Mouse (Mus musculus): ENCODE measurements around the gene Rab21. TPM values are rescaled to one million over a fixed set of nuclear protein-coding genes. Genes with fewer than 3 reads are reported as not detected.

The Rab21 gene
- polyA plus RNA-seq, 1 experiment from 2014 or later: 6.6 TPM

- H3K4me3 ChIP-seq (ENCODE audit: low read depth, low read length): no peak overlapping the region
- H3K4me1 ChIP-seq (ENCODE audit: control insufficient read depth, insufficient read depth, low read length): 0 out of 2 replicates have a peak, but pooled peaks cover 2% of the 10 kb centered on the region
- H3K36me3 ChIP-seq (ENCODE audit: control insufficient read depth, insufficient read depth, low read length): no peaks in the 10 kb centered on the region
- H3K9me3 ChIP-seq (ENCODE audit: control insufficient read depth, low read length): no peaks in the 10 kb centered on the region
- H3K27me3 ChIP-seq (ENCODE audit: control insufficient read depth, insufficient read depth, low read length): no peaks in the 10 kb centered on the region
- H3K9ac ChIP-seq (ENCODE audit: low read length): no peak overlapping the region
- ATAC-seq (ENCODE audit: insufficient number of reproducible peaks, low FRiP score, low TSS enrichment, low read depth) (no peak), DNase-seq (ENCODE audit: low spot score) (no peak)
- WGBS: 73% methylated on average over 3 of the region's 3 CpGs
- no peak overlapping the region for H3K4me2 ChIP-seq (ENCODE audit: low read depth, severe bottlenecking)
- H3K27ac ChIP-seq (replicated peaks; ENCODE audit: low read depth, low read length): no peak overlapping the region
Measured at GRCm38 (mm10) chr10:115253521-115253920, 61.9 kb downstream of the Rab21 start.

GRCm38 (mm10) chr10:115252321-115252757, 63.1 kb downstream of the Rab21 start:
- H3K4me2 ChIP-seq (ENCODE audit: low read depth, severe bottlenecking): peak overlapping the region; percentile 64
- no peaks in the 10 kb centered on the region for H3K27me3 ChIP-seq (ENCODE audit: control insufficient read depth, insufficient read depth, low read length)
- H3K9ac ChIP-seq (ENCODE audit: low read length): peak overlapping the region; percentile 43; the same call in 1 of the 2 replicates
- H3K9me3 ChIP-seq (ENCODE audit: control insufficient read depth, low read length): no peaks in the 10 kb centered on the region
- 13% methylated on average over 10 of the region's 10 CpGs for WGBS
- DNase-seq (ENCODE audit: low spot score) (peak; percentile 39), ATAC-seq (ENCODE audit: insufficient number of reproducible peaks, low FRiP score, low TSS enrichment, low read depth) (no peak)
- peak overlapping the region; percentile 64 for H3K4me3 ChIP-seq (ENCODE audit: low read depth, low read length)
- no peaks in the 10 kb centered on the region for H3K36me3 ChIP-seq (ENCODE audit: control insufficient read depth, insufficient read depth, low read length)
- 0 out of 2 replicates have a peak, but pooled peaks cover 2% of the 10 kb centered on the region for H3K4me1 ChIP-seq (ENCODE audit: control insufficient read depth, insufficient read depth, low read length)
- no peak overlapping the region for H3K27ac ChIP-seq (replicated peaks; ENCODE audit: low read depth, low read length)

- peak within 1 kb of the TSS; percentile 64 for H3K4me2 ChIP-seq (ENCODE audit: low read depth, severe bottlenecking)
- under 1% methylated on average over 67 of the region's 67 CpGs for WGBS
- no peak within 1 kb of the TSS for H3K27ac ChIP-seq (replicated peaks; ENCODE audit: low read depth, low read length)
- DNase-seq (ENCODE audit: low spot score) (peak; percentile 99), ATAC-seq (ENCODE audit: insufficient number of reproducible peaks, low FRiP score, low TSS enrichment, low read depth) (peak; percentile 97)
- peak within 1 kb of the TSS; percentile 57 for H3K9ac ChIP-seq (ENCODE audit: low read length)
- no peaks in the 10 kb centered on the region for H3K27me3 ChIP-seq (ENCODE audit: control insufficient read depth, insufficient read depth, low read length)
- H3K4me1 ChIP-seq (ENCODE audit: control insufficient read depth, insufficient read depth, low read length): 0 out of 2 replicates have a peak, but pooled peaks cover 2% of the 10 kb centered on the region
- peak within 1 kb of the TSS; percentile 64 for H3K4me3 ChIP-seq (ENCODE audit: low read depth, low read length)
- H3K36me3 ChIP-seq (ENCODE audit: control insufficient read depth, insufficient read depth, low read length): no peaks in the 10 kb centered on the region
- H3K9me3 ChIP-seq (ENCODE audit: control insufficient read depth, low read length): no peaks in the 10 kb centered on the region
Measured at GRCm38 (mm10) chr10:115251088-115251934, 64.1 kb downstream of the Rab21 start, which contains the start of gene Tbc1d15. Gene Tbc1d15, minus strand, starts transcription at chr10:115251467.

GRCm38 (mm10) chr10:115250235-115251087, 64.9 kb downstream of the Rab21 start:
- H3K27ac ChIP-seq (replicated peaks; ENCODE audit: low read depth, low read length): no peak overlapping the region
- WGBS: 32% methylated on average over 33 of the region's 38 CpGs
- peak overlapping the region; percentile 57 for H3K9ac ChIP-seq (ENCODE audit: low read length)
- peak overlapping the region; percentile 64 for H3K4me2 ChIP-seq (ENCODE audit: low read depth, severe bottlenecking)
- no peaks in the 10 kb centered on the region for H3K9me3 ChIP-seq (ENCODE audit: control insufficient read depth, low read length)
- DNase-seq (ENCODE audit: low spot score) (no peak), ATAC-seq (ENCODE audit: insufficient number of reproducible peaks, low FRiP score, low TSS enrichment, low read depth) (peak; percentile 11)
- no peaks in the 10 kb centered on the region for H3K36me3 ChIP-seq (ENCODE audit: control insufficient read depth, insufficient read depth, low read length)
- no peaks in the 10 kb centered on the region for H3K27me3 ChIP-seq (ENCODE audit: control insufficient read depth, insufficient read depth, low read length)
- H3K4me1 ChIP-seq (ENCODE audit: control insufficient read depth, insufficient read depth, low read length): 0 out of 2 replicates have a peak, but pooled peaks cover 2% of the 10 kb centered on the region
- peak overlapping the region; percentile 64 for H3K4me3 ChIP-seq (ENCODE audit: low read depth, low read length)

- Histone ChIP-seq H3K9me3 (ENCODE audit: control insufficient read depth, low read length) (no peaks in the 10 kb centered on the region), H3K9ac (ENCODE audit: low read length) (no peak overlapping the region), H3K36me3 (ENCODE audit: control insufficient read depth, insufficient read depth, low read length) (no peaks in the 10 kb centered on the region), H3K27ac (replicated peaks; ENCODE audit: low read depth, low read length) (no peak overlapping the region), H3K27me3 (ENCODE audit: control insufficient read depth, insufficient read depth, low read length) (no peaks in the 10 kb centered on the region), H3K4me1 (ENCODE audit: control insufficient read depth, insufficient read depth, low read length) (0 out of 2 replicates have a peak, but pooled peaks cover 2% of the 10 kb centered on the region), H3K4me2 (ENCODE audit: low read depth, severe bottlenecking) (no peak overlapping the region), H3K4me3 (ENCODE audit: low read depth, low read length) (no peak overlapping the region)
- DNase-seq (ENCODE audit: low spot score) (no peak), ATAC-seq (ENCODE audit: insufficient number of reproducible peaks, low FRiP score, low TSS enrichment, low read depth) (no peak)
- WGBS: 60% methylated on average over 7 of the region's 7 CpGs
Measured at GRCm38 (mm10) chr10:115248041-115248440, 67.4 kb downstream of the Rab21 start.

- WGBS: 99% methylated on average over 2 of the region's 2 CpGs
- H3K27ac ChIP-seq (replicated peaks; ENCODE audit: low read depth, low read length): no peak overlapping the region
- no peak overlapping the region for H3K4me3 ChIP-seq (ENCODE audit: low read depth, low read length)
- 0 out of 2 replicates have a peak, but pooled peaks cover 2% of the 10 kb centered on the region for H3K4me1 ChIP-seq (ENCODE audit: control insufficient read depth, insufficient read depth, low read length)
- no peak overlapping the region for H3K4me2 ChIP-seq (ENCODE audit: low read depth, severe bottlenecking)
- H3K9me3 ChIP-seq (ENCODE audit: control insufficient read depth, low read length): no peaks in the 10 kb centered on the region
- H3K9ac ChIP-seq (ENCODE audit: low read length): no peak overlapping the region
- ATAC-seq (ENCODE audit: insufficient number of reproducible peaks, low FRiP score, low TSS enrichment, low read depth): no peak
- H3K36me3 ChIP-seq (ENCODE audit: control insufficient read depth, insufficient read depth, low read length): no peaks in the 10 kb centered on the region
- no peaks in the 10 kb centered on the region for H3K27me3 ChIP-seq (ENCODE audit: control insufficient read depth, insufficient read depth, low read length)
- DNase-seq (ENCODE audit: low spot score): no peak
Measured at GRCm38 (mm10) chr10:115245488-115245887, 69.9 kb downstream of the Rab21 start.

GRCm38 (mm10) chr10:115241082-115241595, 74.3 kb downstream of the Rab21 start:
- H3K4me3 ChIP-seq (ENCODE audit: low read depth, low read length): no peak overlapping the region
- ATAC-seq (ENCODE audit: insufficient number of reproducible peaks, low FRiP score, low TSS enrichment, low read depth) (no peak), DNase-seq (ENCODE audit: low spot score) (no peak)
- no peaks in the 10 kb centered on the region for H3K9me3 ChIP-seq (ENCODE audit: control insufficient read depth, low read length)
- WGBS: 84% methylated on average over 8 of the region's 8 CpGs
- no peak overlapping the region for H3K27ac ChIP-seq (replicated peaks; ENCODE audit: low read depth, low read length)
- peaks cover 3% of the 10 kb centered on the region; the same call in 1 of the 2 replicates for H3K36me3 ChIP-seq (ENCODE audit: control insufficient read depth, insufficient read depth, low read length)
- no peak overlapping the region for H3K9ac ChIP-seq (ENCODE audit: low read length)
- no peaks in the 10 kb centered on the region for H3K27me3 ChIP-seq (ENCODE audit: control insufficient read depth, insufficient read depth, low read length)
- H3K4me2 ChIP-seq (ENCODE audit: low read depth, severe bottlenecking): no peak overlapping the region
- H3K4me1 ChIP-seq (ENCODE audit: control insufficient read depth, insufficient read depth, low read length): no peaks in the 10 kb centered on the region

- H3K9ac ChIP-seq (ENCODE audit: low read length): no peak overlapping the region
- H3K4me1 ChIP-seq (ENCODE audit: control insufficient read depth, insufficient read depth, low read length): no peaks in the 10 kb centered on the region
- no peak overlapping the region for H3K4me2 ChIP-seq (ENCODE audit: low read depth, severe bottlenecking)
- no peaks in the 10 kb centered on the region for H3K27me3 ChIP-seq (ENCODE audit: control insufficient read depth, insufficient read depth, low read length)
- DNase-seq (ENCODE audit: low spot score) (no peak), ATAC-seq (ENCODE audit: insufficient number of reproducible peaks, low FRiP score, low TSS enrichment, low read depth) (no peak)
- WGBS: 89% methylated on average over 4 of the region's 4 CpGs
- H3K27ac ChIP-seq (replicated peaks; ENCODE audit: low read depth, low read length): no peak overlapping the region
- peaks cover 3% of the 10 kb centered on the region; the same call in 1 of the 2 replicates for H3K36me3 ChIP-seq (ENCODE audit: control insufficient read depth, insufficient read depth, low read length)
- no peaks in the 10 kb centered on the region for H3K9me3 ChIP-seq (ENCODE audit: control insufficient read depth, low read length)
- no peak overlapping the region for H3K4me3 ChIP-seq (ENCODE audit: low read depth, low read length)
Measured at GRCm38 (mm10) chr10:115237931-115238330, 77.5 kb downstream of the Rab21 start.

Measured in limb, embryonic 11.5 days (tissue).